Mouse (Mus musculus) hindbrain, embryonic 11.5 days (tissue): ENCODE results near the gene Fam90a1a. TPM values are rescaled to one million over a fixed set of nuclear protein-coding genes. Genes with fewer than 3 reads are reported as not detected.
"Not testable (repeated sequence)": the region's sequence is repeated elsewhere in the genome, so short reads cannot be mapped to it uniquely, and the experiment has no call there.

Experiments
- ATAC-seq: fragments of 200-750 bp; cut with Nextera tagmentation; 2 replicates; pipeline ENCODE4 v1.8.0; 2017; ENCODE audit warnings: mild to moderate bottlenecking, moderate TSS enrichment, moderate library complexity; ENCODE audit not compliant: low FRiP score
- DNase-seq: peaks from one replicate; pipeline ENCODE4 v3.0.0-alpha.2; 2015; ENCODE audit warnings: low spot score
- H3K27ac ChIP-seq: fragments of 300-500 bp; sonication (generic); 2 replicates; pipeline ENCODE4 v1.5.1; 2014; ENCODE audit warnings: mild to moderate bottlenecking, low read depth, low read length
- H3K27me3 ChIP-seq: fragments of 300-500 bp; sonication (generic); 2 replicates; pipeline ENCODE4 v1.6.1; 2014; ENCODE audit warnings: mild to moderate bottlenecking, low read length, moderate library complexity, mixed read lengths; ENCODE audit not compliant: control insufficient read depth, insufficient read depth
- H3K36me3 ChIP-seq: fragments of 300-500 bp; sonication (generic); 2 replicates; pipeline ENCODE4 v1.6.1; 2014; ENCODE audit warnings: mild to moderate bottlenecking, low read length, moderate library complexity, mixed read lengths; ENCODE audit not compliant: control insufficient read depth, insufficient read depth
- H3K4me1 ChIP-seq: fragments of 300-500 bp; sonication (generic); replicated peaks from 2 replicates; pipeline ENCODE4 v1.6.1; 2014; ENCODE audit warnings: low read length, mixed read lengths; ENCODE audit not compliant: control insufficient read depth, insufficient read depth
- H3K4me2 ChIP-seq: fragments of 300-500 bp; sonication (generic); replicated peaks from 2 replicates; pipeline ENCODE4 v1.6.1; 2014; ENCODE audit warnings: mild to moderate bottlenecking, low read depth, low read length
- H3K4me3 ChIP-seq: fragments of 300-500 bp; sonication (generic); 2 replicates; pipeline ENCODE4 v1.5.1; 2014; ENCODE audit warnings: low read depth, low read length
- H3K9ac ChIP-seq: fragments of 300-500 bp; sonication (generic); 2 replicates; pipeline ENCODE4 v1.6.1; 2014; ENCODE audit warnings: low read depth, low read length
- H3K9me3 ChIP-seq: fragments of 300-500 bp; sonication (generic); 2 replicates; pipeline ENCODE4 v1.6.1; 2016; ENCODE audit warnings: low read length; ENCODE audit not compliant: control insufficient read depth
- WGBS: fragments of 180-500 bp; shearing (Covaris S2); extraction: QIAGEN DNeasy Blood & Tissue Kit; methylation state at CpG from one replicate; pipeline ENCODE4 v1.1.7; 2014; 5-methylcytosine and 5-hydroxymethylcytosine counted together
- polyA plus RNA-seq: library from polyadenylated mRNA; unstranded; fragments of >200 nt; fragmentation: Nextera tagmentation; extraction: Ambion mirVana; gene quantifications from 2 replicates; pipeline ENCODE4 v1.2.1, GENCODE M21; 2014

Fam90a1a gene
- polyA plus RNA-seq: not detected in 2 replicates

DNA sequence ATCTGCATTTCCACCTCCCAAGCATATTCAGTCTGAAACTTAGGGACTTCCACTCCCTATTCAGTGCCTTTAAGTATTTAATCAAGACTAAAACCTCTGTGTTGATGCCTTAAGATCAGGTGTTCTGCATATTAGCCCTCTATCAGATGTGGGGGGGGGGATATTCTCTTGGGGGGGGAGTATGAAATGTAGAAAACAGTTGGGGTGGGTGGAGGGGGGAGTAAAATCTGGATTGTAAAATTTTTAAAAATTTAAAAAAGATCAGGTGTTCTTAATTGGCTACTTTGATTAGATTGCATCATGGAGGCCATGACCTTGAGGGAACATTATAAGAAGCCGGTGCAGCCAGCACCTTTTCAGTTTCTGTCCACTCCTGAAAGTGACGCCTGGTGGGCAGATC is at the start of gene Fam90a1a:
TSS of gene Fam90a1a (plus strand) at position 301 of the 400 bp plus-strand sequence.
- Histone ChIP-seq H3K9me3 (no peaks in the 10 kb centered on the region), H3K27me3 (no peaks in the 10 kb centered on the region), H3K36me3 (no peaks in the 10 kb centered on the region), H3K4me3 (no peak within 1 kb of the TSS), H3K4me1 (no peaks in the 10 kb centered on the region), H3K27ac (no peak within 1 kb of the TSS), H3K9ac (no peak within 1 kb of the TSS), H3K4me2 (no peak within 1 kb of the TSS)
- WGBS: 100% methylated on average over 2 of the region's 2 CpGs
- no peak for DNase-seq
- ATAC-seq: no peak

GRCm38 (mm10) chr8:21911931-21912330 is 46.6 kb upstream of the Fam90a1a start:
- Histone ChIP-seq H3K4me1 (no peaks in the 10 kb centered on the region), H3K9ac (no peak overlapping the region), H3K36me3 (no peaks in the 10 kb centered on the region), H3K27me3 (no peaks in the 10 kb centered on the region), H3K4me2 (no peak overlapping the region), H3K9me3 (no peaks in the 10 kb centered on the region), H3K4me3 (no peak overlapping the region), H3K27ac (no peak overlapping the region)
- ATAC-seq (no peak), DNase-seq (no peak)
- WGBS: 21% methylated on average over 1 of the region's 1 CpGs

GRCm38 (mm10) chr8:21912554-21912953 is 46.0 kb upstream of the Fam90a1a start:
- Histone ChIP-seq H3K4me1 (no peaks in the 10 kb centered on the region), H3K27me3 (no peaks in the 10 kb centered on the region), H3K4me3 (no peak overlapping the region), H3K36me3 (no peaks in the 10 kb centered on the region), H3K27ac (no peak overlapping the region), H3K4me2 (no peak overlapping the region), H3K9ac (no peak overlapping the region), H3K9me3 (no peaks in the 10 kb centered on the region)
- DNase-seq (no peak), ATAC-seq (no peak)
- WGBS: 15% methylated on average over 2 of the region's 2 CpGs

GRCm38 (mm10) chr8:21915625-21916024 is 42.9 kb upstream of the Fam90a1a start:
- Histone ChIP-seq H3K9me3 (no peaks in the 10 kb centered on the region), H3K4me2 (no peak overlapping the region), H3K27me3 (no peaks in the 10 kb centered on the region), H3K36me3 (no peaks in the 10 kb centered on the region), H3K4me1 (no peaks in the 10 kb centered on the region), H3K27ac (no peak overlapping the region), H3K9ac (no peak overlapping the region), H3K4me3 (no peak overlapping the region)
- ATAC-seq: no peak
- no peak for DNase-seq
- WGBS: 92% methylated on average over 3 of the region's 3 CpGs

- H3K27ac ChIP-seq, H3K9me3 ChIP-seq, H3K4me2 ChIP-seq, ATAC-seq, DNase-seq, H3K9ac ChIP-seq, H3K36me3 ChIP-seq, H3K27me3 ChIP-seq, H3K4me1 ChIP-seq, H3K4me3 ChIP-seq: not testable (repeated sequence)
- 83% methylated on average over 3 of the region's 3 CpGs for WGBS
Observed at GRCm38 (mm10) chr8:21930754-21931153, 27.8 kb upstream of the Fam90a1a start.

- Histone ChIP-seq H3K4me1 (no peaks in the 10 kb centered on the region), H3K36me3 (no peaks in the 10 kb centered on the region), H3K27me3 (no peaks in the 10 kb centered on the region), H3K27ac (no peak within 1 kb of the TSS), H3K9ac (no peak within 1 kb of the TSS), H3K4me3 (no peak within 1 kb of the TSS), H3K9me3 (no peaks in the 10 kb centered on the region), H3K4me2 (no peak within 1 kb of the TSS)
- 88% methylated on average over 6 of the region's 6 CpGs for WGBS
- DNase-seq (no peak), ATAC-seq (no peak)
Observed at GRCm38 (mm10) chr8:21932610-21933009, 25.9 kb upstream of the Fam90a1a start, which contains the start of gene Defb15. Gene Defb15, minus strand, starts transcription at chr8:21932710.

GRCm38 (mm10) chr8:21938052-21938451 is 20.5 kb upstream of the Fam90a1a start, which contains the start of gene Defb35:
Gene Defb35, plus strand, starts transcription at chr8:21938352.
- H3K4me3 ChIP-seq, H3K4me1 ChIP-seq, H3K27me3 ChIP-seq, H3K27ac ChIP-seq, H3K4me2 ChIP-seq, H3K36me3 ChIP-seq, ATAC-seq, H3K9ac ChIP-seq, H3K9me3 ChIP-seq, DNase-seq: not testable (repeated sequence)
- WGBS: 85% methylated on average over 4 of the region's 4 CpGs

DNA sequence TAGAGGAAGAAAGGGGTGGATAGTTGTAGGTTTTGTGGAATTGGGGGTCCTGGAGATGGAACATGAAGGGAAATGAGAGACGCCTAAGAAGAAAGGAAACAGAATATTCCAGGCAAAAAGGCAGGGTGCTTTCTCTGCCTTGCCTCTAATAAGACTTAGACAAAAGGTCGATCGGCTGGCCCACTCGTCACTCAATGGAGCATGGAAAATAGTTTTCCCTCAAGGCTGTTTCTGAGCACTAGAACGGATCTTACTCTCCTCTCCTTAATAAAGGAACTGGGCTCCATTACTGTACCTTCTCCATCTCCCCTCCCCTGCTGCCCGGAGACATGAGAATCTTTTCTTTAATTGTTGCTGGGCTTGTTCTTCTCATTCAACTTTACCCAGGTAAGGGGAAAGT is 12.1 kb upstream of the Fam90a1a start, which contains the start of gene Defb13:
TSS of gene Defb13 (plus strand) at position 301 of the 400 bp plus-strand sequence.
- DNase-seq (no peak), ATAC-seq (no peak)
- Histone ChIP-seq H3K36me3 (no peaks in the 10 kb centered on the region), H3K9me3 (no peaks in the 10 kb centered on the region), H3K27ac (no peak within 1 kb of the TSS), H3K4me2 (no peak within 1 kb of the TSS), H3K4me3 (no peak within 1 kb of the TSS), H3K27me3 (no peaks in the 10 kb centered on the region), H3K9ac (no peak within 1 kb of the TSS), H3K4me1 (no peaks in the 10 kb centered on the region)
- WGBS: 86% methylated on average over 6 of the region's 6 CpGs

DNA sequence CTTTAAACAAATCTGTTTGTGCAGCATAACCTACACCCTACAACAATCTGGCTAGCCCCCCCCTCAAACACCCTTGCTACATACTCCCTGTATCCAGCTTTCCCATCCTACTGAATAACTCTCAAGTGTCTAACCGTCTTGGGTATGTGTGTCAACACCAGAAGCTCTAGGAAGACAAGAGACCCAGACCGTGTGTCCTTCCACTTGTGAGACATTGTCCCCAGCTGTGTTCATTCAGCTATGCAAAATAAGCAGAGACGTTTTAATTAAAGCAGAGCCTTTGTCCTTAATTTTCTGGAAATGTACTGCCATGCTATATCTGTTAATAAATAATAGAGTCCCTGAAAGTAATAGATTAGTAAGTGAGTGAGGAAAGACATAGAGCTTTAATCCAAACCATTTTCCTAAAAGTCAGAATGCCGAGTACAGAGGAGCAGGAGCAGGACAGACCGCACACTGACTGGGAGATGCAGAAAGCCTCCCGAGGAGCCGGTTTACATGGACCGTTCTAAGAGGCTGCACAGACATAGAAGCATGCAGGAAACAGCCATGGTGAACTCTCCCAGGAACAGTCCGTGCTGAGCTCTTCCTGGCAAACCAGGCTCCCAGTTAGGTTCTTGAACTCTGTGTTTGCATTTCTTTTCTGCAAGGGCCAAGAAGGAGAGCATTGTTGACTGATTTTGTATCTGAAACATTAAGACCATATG is 11.1 kb upstream of the Fam90a1a start:
- Histone ChIP-seq H3K9ac (no peak overlapping the region), H3K4me1 (no peaks in the 10 kb centered on the region), H3K9me3 (no peaks in the 10 kb centered on the region), H3K4me2 (no peak overlapping the region), H3K27me3 (no peaks in the 10 kb centered on the region), H3K27ac (no peak overlapping the region), H3K36me3 (no peaks in the 10 kb centered on the region), H3K4me3 (no peak overlapping the region)
- ATAC-seq (no peak), DNase-seq (no peak)
- 67% methylated on average over 9 of the region's 9 CpGs for WGBS
